Comparison of ENCODE assay signal across 11 mouse cellular contexts in genomic region chr7:70332926-70333664, GRCm38 (mm10). TPM values are rescaled to one million over a fixed set of nuclear protein-coding genes. Genes with fewer than 3 reads are reported as not detected.
DNase-seq lines count a peak whose midpoint lies in the region; ATAC-seq and TF ChIP-seq lines count a peak whose summit lies in the region.
"Had no signal": no experiment of that assay in that cellular context is flagged by ENCODE, and none has a peak within 500 bp of the region (broad histone marks: within the 10 kb centered on the region; RNA-seq: fewer than 3 reads in every experiment).

No protein-coding gene starts in this region.

- TF ChIP-seq POLR2A in testis, adult 2 months (IDR thresholded peaks at IDR 0.05; ENCODE audit: control insufficient read depth, low read depth, low read length): no peak

- H3K27me3 ChIP-seq in testis, adult 2 months (ENCODE audit: control insufficient read depth, insufficient read depth, low read length): peaks cover 2% of the 10 kb centered on the region; the same call in 1 of the 2 replicates
- peaks cover 74% of the 10 kb centered on the region for H3K27me3 ChIP-seq in forebrain, embryonic 16.5 days (replicated peaks; ENCODE audit: control insufficient read depth, insufficient read depth, low read length)
- peaks cover 97% of the 10 kb centered on the region for H3K27me3 ChIP-seq in midbrain, embryonic 12.5 days

- ATAC-seq in forebrain, embryonic 16.5 days: no peak
- no peak for ATAC-seq in midbrain, embryonic 12.5 days (ENCODE audit: low FRiP score, low read depth)

- WGBS in forebrain, embryonic 16.5 days: 9% methylated on average over 14 of the region's 14 CpGs
- 5% methylated on average over 14 of the region's 14 CpGs for WGBS in midbrain, embryonic 12.5 days

- H3K4me2 ChIP-seq in forebrain, embryonic 16.5 days (ENCODE audit: low read length): no peak overlapping the region
- H3K4me2 ChIP-seq in midbrain, embryonic 12.5 days (replicated peaks): peak overlapping the region; percentile 60

- H3K27ac ChIP-seq in testis, adult 2 months (ENCODE audit: control insufficient read depth, insufficient read depth, low read depth, low read length): peak overlapping the region; percentile 74
- H3K27ac ChIP-seq in forebrain, embryonic 16.5 days (ENCODE audit: low read length): peak overlapping the region; percentile 48; the same call in 1 of the 2 replicates
- peak overlapping the region; percentile 89 for H3K27ac ChIP-seq in midbrain, embryonic 12.5 days (replicated peaks)

- H3K9me3 ChIP-seq in forebrain, embryonic 16.5 days (ENCODE audit: control insufficient read depth, low read length): no peaks in the 10 kb centered on the region
- no peaks in the 10 kb centered on the region for H3K9me3 ChIP-seq in midbrain, embryonic 12.5 days
- H3K9me3 ChIP-seq: megakaryocyte, embryonic 14.5 days had no signal

- DNase-seq in testis, postnatal 14 days (ENCODE audit: low spot score): no peak
- no peak for DNase-seq in ovary, postnatal 10 days (ENCODE audit: low spot score)
- DNase-seq in ovary, adult 18-20 months (ENCODE audit: low spot score): no peak
- DNase-seq in right cerebral cortex, postnatal 4 days: no peak
- DNase-seq: cerebellum, adult 9-10 months; gastrocnemius, postnatal 25 days; kidney, postnatal 14 days had no signal

- no peak overlapping the region for H3K9ac ChIP-seq in forebrain, embryonic 16.5 days (replicated peaks; ENCODE audit: low read depth, low read length)
- H3K9ac ChIP-seq in midbrain, embryonic 12.5 days (replicated peaks): peak overlapping the region; percentile 64

- TF ChIP-seq CTCF in testis, adult 2 months (IDR thresholded peaks at IDR 0.05; ENCODE audit: control insufficient read depth, insufficient read depth, insufficient replicate concordance, low read depth, low read length): no peak

- H3K4me1 ChIP-seq in testis, adult 2 months (ENCODE audit: control insufficient read depth, insufficient read depth, low read length): peaks cover 18% of the 10 kb centered on the region
- peaks cover 22% of the 10 kb centered on the region; the same call in 1 of the 2 replicates for H3K4me1 ChIP-seq in forebrain, embryonic 16.5 days (replicated peaks; ENCODE audit: control insufficient read depth, insufficient read depth, low read length)
- H3K4me1 ChIP-seq in midbrain, embryonic 12.5 days: peaks cover 51% of the 10 kb centered on the region

- H3K36me3 ChIP-seq in testis, adult 2 months (ENCODE audit: control insufficient read depth, insufficient read depth, low read length): no peaks in the 10 kb centered on the region
- no peaks in the 10 kb centered on the region for H3K36me3 ChIP-seq in forebrain, embryonic 16.5 days (ENCODE audit: control insufficient read depth, insufficient read depth)
- H3K36me3 ChIP-seq in midbrain, embryonic 12.5 days: no peaks in the 10 kb centered on the region

- H3K4me3 ChIP-seq in testis, adult 2 months (ENCODE audit: control insufficient read depth, low read depth, low read length): no peak overlapping the region
- no peak overlapping the region for H3K4me3 ChIP-seq in forebrain, embryonic 16.5 days (replicated peaks; ENCODE audit: low read length)
- H3K4me3 ChIP-seq in midbrain, embryonic 12.5 days: peak overlapping the region; percentile 42
- H3K4me3 ChIP-seq: megakaryocyte, embryonic 14.5 days had no signal

RNA-seq across cellular contexts. Expression of gene Nr2f2, which starts 33.4 kb away (rescaled TPM):
- polyA plus RNA-seq in testis, adult 2 months (2012; rRNA removed): 11.3 and 14.8 TPM in 2 replicates
- polyA plus RNA-seq in forebrain, embryonic 16.5 days (2015; fragmentation: Nextera tagmentation; extraction: Ambion mirVana): 88.4 and 90.6 TPM in 2 replicates
- 105 and 143 TPM in 2 replicates for polyA plus RNA-seq in midbrain, embryonic 12.5 days (2016; fragmentation: Nextera tagmentation; extraction: Ambion mirVana)
